Mouse (Mus musculus) liver, adult 2 months (tissue): Measurements from ENCODE around the gene Gm42906.

Experiments used
- CTCF ChIP-seq: fragments of 200-500 bp; IDR thresholded peaks from 2 replicates; pipeline ENCODE4 v1.5.1; 2011; ENCODE audit warnings: low read depth, low read length, control low read depth
- POLR2A ChIP-seq: fragments of 200-500 bp; IDR thresholded peaks from 2 replicates; pipeline ENCODE4 v1.6.1; 2011; ENCODE audit warnings: low read length, control low read depth; ENCODE audit not compliant: insufficient read depth; ENCODE audit errors: extremely low read depth

- no peak for TF ChIP-seq CTCF
- TF ChIP-seq POLR2A, result no peak
These were observed 357.1 kb downstream of the Gm42906 start for GRCm38 (mm10) chr5:151070896-151071295.
